Mouse (Mus musculus) megakaryocyte, embryonic 14.5 days (primary cell): ENCODE measurements around the gene Naaa. TPM values are rescaled to one million over a fixed set of nuclear protein-coding genes. Genes with fewer than 3 reads are reported as not detected.

Source experiments
- H3K27me3 ChIP-seq: replicated peaks from 2 replicates; pipeline ENCODE3; 2012; ENCODE audit warnings: inconsistent platforms
- H3K36me3 ChIP-seq: replicated peaks from 2 replicates; pipeline ENCODE3; 2012; ENCODE audit warnings: low read length, inconsistent platforms, mixed read lengths
- H3K4me1 ChIP-seq: 2 replicates; pipeline ENCODE4 v1.6.1; 2012; ENCODE audit warnings: inconsistent platforms
- H3K4me3 ChIP-seq: replicated peaks from 2 replicates; pipeline ENCODE3; 2012; ENCODE audit warnings: moderate library complexity, mild to moderate bottlenecking, inconsistent platforms
- H3K9me3 ChIP-seq: 2 replicates; pipeline ENCODE4 v1.6.1; 2012; ENCODE audit warnings: inconsistent platforms
- FLI1 ChIP-seq: IDR thresholded peaks from 2 replicates; pipeline ENCODE4 v1.6.1; 2012; ENCODE audit warnings: low read length, inconsistent platforms, mixed read lengths
- GATA1 ChIP-seq: IDR thresholded peaks from 3 replicates; pipeline ENCODE4 v1.6.1; 2012; ENCODE audit warnings: mixed read lengths, low read length, inconsistent platforms, borderline replicate concordance
- polyA plus RNA-seq: library from polyadenylated mRNA; stranded (reverse); fragments of >175 nt; gene quantifications from 2 replicates; pipeline ENCODE4 v1.2.3, GENCODE M21; 2012; ENCODE audit warnings: low replicate concordance; ENCODE audit not compliant: insufficient read depth

Gene Naaa
- polyA plus RNA-seq, 1 experiment: 5.5 TPM

DNA sequence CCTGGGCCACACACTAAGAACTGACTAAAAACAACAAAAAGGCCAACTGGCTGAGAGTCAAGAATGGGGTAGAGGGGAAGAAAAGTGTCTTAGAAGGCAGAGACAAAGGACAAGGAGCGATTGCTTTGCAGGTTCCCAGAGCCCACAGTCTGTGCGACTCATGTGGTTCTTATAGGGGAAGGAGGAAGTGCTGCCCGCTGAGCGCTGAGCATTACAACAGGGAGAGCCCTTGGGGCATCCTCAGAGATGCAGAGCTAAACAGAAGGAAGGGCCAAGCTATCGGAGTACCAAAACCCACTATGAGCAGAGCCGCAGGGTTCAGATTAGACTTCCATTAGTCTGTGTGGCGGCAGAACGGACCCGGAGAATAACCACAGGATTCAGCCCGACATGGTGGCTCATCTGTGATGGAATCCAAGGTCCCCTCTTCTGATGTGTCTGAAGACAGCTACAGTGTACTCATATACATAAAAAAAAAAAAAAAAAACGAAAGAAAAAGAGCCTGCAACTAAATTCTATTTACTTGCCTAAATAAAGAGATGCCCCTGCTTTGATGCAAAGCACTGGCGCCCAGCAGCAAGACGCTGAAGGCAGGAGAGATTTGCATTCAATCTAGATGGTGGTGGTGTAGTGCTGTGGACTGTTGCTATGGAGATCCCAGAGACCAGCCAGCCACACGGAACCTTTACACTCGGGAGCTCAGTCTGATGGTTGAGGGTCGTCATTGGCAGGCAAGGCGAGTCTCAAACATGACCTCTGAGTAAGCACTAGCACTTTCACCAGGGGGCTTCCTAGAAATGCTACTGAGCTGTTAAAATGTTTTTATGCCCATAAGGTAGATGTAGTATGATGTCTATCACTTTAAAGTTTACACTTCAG, 58.8 kb downstream of the Naaa start:
- TF ChIP-seq GATA1: no peak
- no peak for TF ChIP-seq FLI1

DNA sequence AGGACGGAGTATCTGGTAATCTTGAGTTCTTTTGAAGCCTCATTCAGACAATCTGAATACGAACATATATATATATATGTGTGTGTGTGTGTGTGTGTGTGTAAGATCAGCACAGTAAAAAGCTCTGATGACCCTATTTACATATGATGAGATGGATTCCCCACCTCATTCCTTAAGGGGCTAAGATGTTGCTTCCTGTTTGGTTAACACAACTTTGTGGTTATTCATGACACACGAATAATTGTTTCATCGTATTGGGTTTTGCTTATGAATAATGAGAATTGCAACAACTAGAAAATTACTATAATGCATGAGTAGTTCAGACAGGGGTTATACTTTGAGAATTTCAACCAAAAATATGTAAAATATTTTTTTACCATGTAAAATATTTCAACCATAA, 62.7 kb downstream of the Naaa start, which contains the start of gene U90926:
TSS of gene U90926 (minus strand) at position 101 of the 400 bp plus-strand sequence.
- Histone ChIP-seq H3K36me3 (no peaks in the 10 kb centered on the region), H3K4me1 (peaks cover 18% of the 10 kb centered on the region), H3K4me3 (no peak within 1 kb of the TSS), H3K9me3 (no peaks in the 10 kb centered on the region), H3K27me3 (peaks cover 23% of the 10 kb centered on the region)
- TF ChIP-seq FLI1 (no peak), GATA1 (no peak)

More for the DNA sequence above, 58.8 kb downstream of the Naaa start:
- H3K9me3 ChIP-seq: no peaks in the 10 kb centered on the region
- H3K36me3 ChIP-seq: no peaks in the 10 kb centered on the region
- H3K4me3 ChIP-seq: no peak overlapping the region
- peaks cover 12% of the 10 kb centered on the region for H3K27me3 ChIP-seq
- H3K4me1 ChIP-seq: peaks cover 25% of the 10 kb centered on the region

DNA sequence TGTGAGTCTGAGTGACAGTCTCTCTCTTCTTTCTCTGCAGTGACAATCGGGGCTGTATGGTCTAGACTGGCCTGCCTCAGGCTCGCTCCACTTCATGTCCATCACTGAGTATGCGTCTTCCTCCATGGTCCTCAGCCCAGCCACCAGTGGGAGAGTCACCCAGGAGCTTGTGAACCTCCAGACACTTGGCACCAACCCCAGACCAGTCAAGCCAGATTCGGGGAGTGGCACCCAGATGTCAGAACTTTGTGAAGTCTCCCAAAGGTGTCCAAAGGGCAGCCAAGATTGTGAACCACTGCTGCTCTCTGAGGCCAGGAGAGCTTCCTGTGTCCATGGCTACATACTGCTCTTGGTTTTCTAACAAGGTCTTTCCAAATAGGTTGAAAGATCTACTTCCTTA, 65.7 kb downstream of the Naaa start:
- H3K4me1 ChIP-seq: peaks cover 5% of the 10 kb centered on the region; the same call in 1 of the 2 replicates
- no peak for TF ChIP-seq FLI1
- TF ChIP-seq GATA1: no peak
- no peaks in the 10 kb centered on the region for H3K36me3 ChIP-seq
- H3K9me3 ChIP-seq: no peaks in the 10 kb centered on the region
- peaks cover 23% of the 10 kb centered on the region for H3K27me3 ChIP-seq
- no peak overlapping the region for H3K4me3 ChIP-seq

DNA sequence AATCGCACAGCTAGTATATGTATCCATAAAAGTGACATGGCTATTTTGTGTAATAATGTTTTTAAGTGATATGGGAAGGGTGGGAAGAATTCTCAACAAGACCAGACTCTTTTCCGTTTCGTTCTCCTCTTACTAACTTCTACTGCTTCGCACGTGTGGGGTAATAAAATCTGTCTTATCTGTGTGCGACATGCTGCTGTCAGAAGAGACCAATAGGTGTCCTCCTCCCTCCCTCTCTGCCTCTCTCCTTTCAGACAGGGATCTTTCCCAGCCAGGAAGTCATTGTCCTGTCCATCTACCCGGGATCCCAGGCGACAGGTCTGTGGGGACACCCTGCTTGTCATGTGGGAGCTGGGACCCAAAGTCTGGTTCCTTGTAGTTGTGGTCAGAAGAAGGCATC, 67.8 kb downstream of the Naaa start:
- H3K36me3 ChIP-seq: peaks cover 12% of the 10 kb centered on the region
- H3K9me3 ChIP-seq: no peaks in the 10 kb centered on the region
- no peak overlapping the region for H3K4me3 ChIP-seq
- TF ChIP-seq GATA1 (no peak), FLI1 (no peak)
- peaks cover 18% of the 10 kb centered on the region for H3K4me1 ChIP-seq
- H3K27me3 ChIP-seq: peaks cover 21% of the 10 kb centered on the region

Other genes with a start within 250 kb of the Naaa start
- gene Cdkl2, start 234.3 kb downstream of the Naaa start, polyA plus RNA-seq: 0.04 and 1.3 TPM in 2 replicates
- 3.8 and 11.5 TPM in 2 replicates for gene G3bp2, start 194.5 kb downstream of the Naaa start, polyA plus RNA-seq
- 24.1 and 49.3 TPM in 2 replicates for gene Uso1, start 140.2 kb downstream of the Naaa start, polyA plus RNA-seq
- not detected in 2 replicates for gene U90926, start 62.8 kb downstream of the Naaa start, polyA plus RNA-seq
- gene Ppef2, start 21.9 kb downstream of the Naaa start, polyA plus RNA-seq: 0.37 TPM in 1 of 2 replicates, not detected in the other
- 5.1 and 10.0 TPM in 2 replicates for gene Sdad1, start 32.3 kb upstream of the Naaa start, polyA plus RNA-seq
- gene Cxcl9, start 49.9 kb upstream of the Naaa start, polyA plus RNA-seq: not detected in 2 replicates
- not detected in 2 replicates for gene Art3, start 53.7 kb upstream of the Naaa start, polyA plus RNA-seq
- not detected in 2 replicates for gene Cxcl10, start 70.7 kb upstream of the Naaa start, polyA plus RNA-seq
- 3.1 TPM in 1 of 2 replicates, not detected in the other for gene Nup54, start 157.0 kb upstream of the Naaa start, polyA plus RNA-seq
- gene Scarb2, start 228.7 kb upstream of the Naaa start, polyA plus RNA-seq: 4.8 and 6.0 TPM in 2 replicates